Mouse (Mus musculus) ES-E14 (cell line): ENCODE measurements at regions not wholly inside any gene's neighbourhood (a gene's known extent, or its start where the extent isn't known, plus 50 kb on each side); places are given as distances from the start of the nearest gene placed in this dataset.

Source experiments
- CHD2 ChIP-seq: IDR thresholded peaks from 2 replicates; pipeline ENCODE4 v1.6.1; 2014; ENCODE audit warnings: mild to moderate bottlenecking, low read depth, low read length, inconsistent platforms
- HCFC1 ChIP-seq: IDR thresholded peaks from 2 replicates; pipeline ENCODE4 v1.6.1; 2012; ENCODE audit warnings: low read length, inconsistent platforms, borderline replicate concordance; ENCODE audit not compliant: insufficient read depth
- MAFK ChIP-seq: IDR thresholded peaks from 2 replicates; pipeline ENCODE4 v1.6.1; 2014; ENCODE audit warnings: mild to moderate bottlenecking, low read depth, low read length, inconsistent platforms; ENCODE audit not compliant: insufficient read depth
- ZC3H11A ChIP-seq: IDR thresholded peaks from 2 replicates; pipeline ENCODE4 v1.6.1; 2012; ENCODE audit warnings: low read depth, mild to moderate bottlenecking, inconsistent platforms, low read length, borderline replicate concordance

DNA sequence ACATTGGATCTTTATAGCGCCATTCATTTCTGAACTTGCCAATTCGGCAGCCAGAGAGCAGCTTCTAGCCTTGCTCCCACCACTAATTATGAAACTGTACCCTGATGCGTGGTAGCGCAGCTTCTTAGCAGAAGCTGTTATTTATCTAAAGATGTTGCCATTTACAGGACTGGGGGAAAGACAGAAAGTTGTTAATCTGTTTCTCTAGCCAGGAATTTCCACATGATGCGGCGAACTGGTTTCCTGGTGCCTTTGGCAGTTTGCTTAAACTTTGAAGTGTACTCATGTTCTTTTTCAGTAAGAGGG is 100.7 kb downstream of the 4931417E11Rik start:
- TF ChIP-seq MAFK (no peak), ZC3H11A (no peak), CHD2 (no peak), HCFC1 (no peak)
